ENCODE assay signal across 9 mouse cellular contexts in genomic region chr14:118225911-118226310, GRCm38 (mm10). TPM values are rescaled to one million over a fixed set of nuclear protein-coding genes. Genes with fewer than 3 reads are reported as not detected.
DNase-seq lines count a peak whose midpoint lies in the region; ATAC-seq and TF ChIP-seq lines count a peak whose summit lies in the region.
"Had no signal": no experiment of that assay in that cellular context is flagged by ENCODE, and none has a peak within 500 bp of the region (broad histone marks: within the 10 kb centered on the region; RNA-seq: fewer than 3 reads in every experiment).

No protein-coding gene starts in this region.

- under 1% methylated on average over 21 of the region's 21 CpGs for WGBS in heart, embryonic 16.5 days
- under 1% methylated on average over 21 of the region's 21 CpGs for WGBS in hindbrain, embryonic 10.5 days
- WGBS in midbrain, embryonic 12.5 days = under 1% methylated on average over 21 of the region's 21 CpGs

- no peaks in the 10 kb centered on the region for H3K9me3 ChIP-seq in heart, embryonic 16.5 days (replicated peaks; ENCODE audit: control insufficient read depth, low read length)
- no peaks in the 10 kb centered on the region for H3K9me3 ChIP-seq in hindbrain, embryonic 10.5 days
- no peaks in the 10 kb centered on the region for H3K9me3 ChIP-seq in midbrain, embryonic 12.5 days

- peak overlapping the region; percentile 5 for H3K4me3 ChIP-seq in heart, embryonic 16.5 days (ENCODE audit: low read length)
- peak overlapping the region; percentile 44 for H3K4me3 ChIP-seq in hindbrain, embryonic 10.5 days
- peak overlapping the region; percentile 27 for H3K4me3 ChIP-seq in midbrain, embryonic 12.5 days
- H3K4me3 ChIP-seq: myocyte had no signal

- no peak overlapping the region for H3K27ac ChIP-seq in heart, embryonic 16.5 days (ENCODE audit: low read length)
- peak overlapping the region; percentile 80 for H3K27ac ChIP-seq in hindbrain, embryonic 10.5 days
- no peak overlapping the region for H3K27ac ChIP-seq in midbrain, embryonic 12.5 days (replicated peaks)

- peak overlapping the region; percentile 18; the same call in 1 of the 2 replicates for H3K4me2 ChIP-seq in heart, embryonic 16.5 days (ENCODE audit: low read depth, low read length)
- peak overlapping the region; percentile 49 for H3K4me2 ChIP-seq in midbrain, embryonic 12.5 days (replicated peaks)

- no peak for DNase-seq in heart, postnatal 14 days
- DNase-seq in brain, embryonic 14.5 days (ENCODE audit: low read depth) = peak; percentile 92
- DNase-seq in hindbrain, embryonic 10.5 days (ENCODE audit: low spot score) = peak; percentile 64
- no peak for DNase-seq in urinary bladder, postnatal 4 days (ENCODE audit: low spot score in 2 of 2)
- DNase-seq in urinary bladder, postnatal 25 days (ENCODE audit: low spot score) = no peak
- DNase-seq in lung, postnatal 4 days = no peak

- intact Hi-C loops in heart, postnatal 14 days (cut with DNase I) = no loop called here

- no peak for TF ChIP-seq POLR2A in brain, embryonic 14.5 days (IDR thresholded peaks at IDR 0.05; ENCODE audit: borderline replicate concordance, extremely low read depth, insufficient read depth, insufficient read length, poor library complexity, severe bottlenecking)

- no peak for TF ChIP-seq CTCF in brain, embryonic 14.5 days (IDR thresholded peaks at IDR 0.05; ENCODE audit: borderline replicate concordance, extremely low read depth, insufficient read depth, insufficient read length)

- no peak for ATAC-seq in heart, embryonic 16.5 days (replicated peaks; ENCODE audit: extremely low read depth, insufficient read depth, low FRiP score)
- ATAC-seq in midbrain, embryonic 12.5 days (ENCODE audit: low FRiP score, low read depth) = peak; percentile 41

- no peak overlapping the region for H3K9ac ChIP-seq in heart, embryonic 16.5 days (ENCODE audit: low read length)
- H3K9ac ChIP-seq in midbrain, embryonic 12.5 days (replicated peaks) = peak overlapping the region; percentile 24; the same call in 1 of the 2 replicates

- no peaks in the 10 kb centered on the region for H3K4me1 ChIP-seq in heart, embryonic 16.5 days (ENCODE audit: control insufficient read depth, insufficient read depth, low read length)
- H3K4me1 ChIP-seq in hindbrain, embryonic 10.5 days (replicated peaks) = peaks cover 73% of the 10 kb centered on the region
- H3K4me1 ChIP-seq in midbrain, embryonic 12.5 days = peaks cover 57% of the 10 kb centered on the region

- H3K27me3 ChIP-seq in heart, embryonic 16.5 days (ENCODE audit: control insufficient read depth, insufficient read depth, low read length) = peaks cover 78% of the 10 kb centered on the region
- H3K27me3 ChIP-seq in hindbrain, embryonic 10.5 days (ENCODE audit: insufficient read depth, poor library complexity, severe bottlenecking) = peaks cover 90% of the 10 kb centered on the region
- peaks cover 72% of the 10 kb centered on the region for H3K27me3 ChIP-seq in midbrain, embryonic 12.5 days

- no peaks in the 10 kb centered on the region for H3K36me3 ChIP-seq in heart, embryonic 16.5 days (ENCODE audit: control insufficient read depth, insufficient read depth)
- H3K36me3 ChIP-seq in hindbrain, embryonic 10.5 days = no peaks in the 10 kb centered on the region
- no peaks in the 10 kb centered on the region for H3K36me3 ChIP-seq in midbrain, embryonic 12.5 days

RNA-seq across cellular contexts. Expression of gene Sox21, which starts 10.9 kb away (rescaled TPM):
- 0.05 and 0.16 TPM in 2 replicates for polyA plus RNA-seq in heart, embryonic 16.5 days (2015; fragmentation: Nextera tagmentation; extraction: Ambion mirVana)
- under 1 TPM in 1 of 2 experiments, not detected in 1; 0.12 TPM for total RNA-seq in heart, postnatal 14 days (2021)
- 28.5 and 31.1 TPM in 2 replicates for polyA plus RNA-seq in brain, embryonic 14.5 days (2012; rRNA removed)
- polyA plus RNA-seq in hindbrain, embryonic 10.5 days (2016; fragmentation: Nextera tagmentation; extraction: Ambion mirVana) = 7.6 and 9.3 TPM in 2 replicates
- polyA plus RNA-seq in midbrain, embryonic 12.5 days (2016; fragmentation: Nextera tagmentation; extraction: Ambion mirVana) = 34.8 and 35.5 TPM in 2 replicates
- polyA plus RNA-seq: myocyte had no signal

RNA-seq across cellular contexts. Expression of gene Gm9376, which starts 40.8 kb away (rescaled TPM):
- polyA plus RNA-seq in heart, embryonic 16.5 days (2015; fragmentation: Nextera tagmentation; extraction: Ambion mirVana) = not detected in 2 replicates
- total RNA-seq in heart, postnatal 14 days (2021) = not detected
- not detected in 2 replicates for polyA plus RNA-seq in brain, embryonic 14.5 days (2012; rRNA removed)
- not detected in 2 replicates for polyA plus RNA-seq in hindbrain, embryonic 10.5 days (2016; fragmentation: Nextera tagmentation; extraction: Ambion mirVana)
- not detected in 2 replicates for polyA plus RNA-seq in midbrain, embryonic 12.5 days (2016; fragmentation: Nextera tagmentation; extraction: Ambion mirVana)
- polyA plus RNA-seq: myocyte had no signal

Comparison
In these comparisons a context has a peak if more than half of its experiments do, and no peak if none do; other contexts are left out.
1. DNase-seq: peak in brain, embryonic 14.5 days (single experiment) and hindbrain, embryonic 10.5 days (single experiment); none in heart, postnatal 14 days (0 of 2), urinary bladder, postnatal 4 days (0 of 2), urinary bladder, postnatal 25 days (single experiment) and lung, postnatal 4 days (0 of 2).
2. Peak in every context shown above with its lines, with median percentiles within 50 percentile points of each other: H3K4me3 ChIP-seq.